Mouse (Mus musculus) heart, postnatal 0 days (tissue): ENCODE data around the gene Pld1. TPM values are rescaled to one million over a fixed set of nuclear protein-coding genes. Genes with fewer than 3 reads are reported as not detected.

Experiments
- ATAC-seq: fragments of 200-750 bp; cut with Nextera tagmentation; 2 replicates; pipeline ENCODE4 v1.8.0; 2017; ENCODE audit warnings: low read depth, moderate number of reproducible peaks, moderate library complexity; ENCODE audit not compliant: insufficient read depth
- DNase-seq: peaks from one replicate; pipeline ENCODE4 v3.0.0-alpha.2; 2016; ENCODE audit warnings: low spot score
- H3K27ac ChIP-seq: fragments of 300-500 bp; sonication (generic); 2 replicates; pipeline ENCODE4 v1.5.1; 2014; ENCODE audit warnings: low read depth, mild to moderate bottlenecking
- H3K27me3 ChIP-seq: fragments of 300-500 bp; sonication (generic); 2 replicates; pipeline ENCODE4 v1.6.1; 2014; ENCODE audit warnings: low read length, mixed read lengths; ENCODE audit not compliant: control insufficient read depth, insufficient read depth
- H3K36me3 ChIP-seq: fragments of 300-500 bp; sonication (generic); replicated peaks from 2 replicates; pipeline ENCODE4 v1.6.1; 2014; ENCODE audit warnings: low read length, mixed read lengths; ENCODE audit not compliant: control insufficient read depth, insufficient read depth
- H3K4me1 ChIP-seq: fragments of 300-500 bp; sonication (generic); 2 replicates; pipeline ENCODE4 v1.6.1; 2014; ENCODE audit warnings: antibody characterized with exemption; ENCODE audit not compliant: control insufficient read depth, insufficient read depth
- H3K4me2 ChIP-seq: fragments of 300-500 bp; sonication (generic); 2 replicates; pipeline ENCODE4 v1.6.1; 2014; ENCODE audit warnings: low read depth, mild to moderate bottlenecking, low read length, moderate library complexity
- H3K4me3 ChIP-seq: fragments of 300-500 bp; sonication (generic); 2 replicates; pipeline ENCODE4 v1.5.1; 2014; ENCODE audit warnings: low read depth, low read length
- H3K9ac ChIP-seq: fragments of 300-500 bp; sonication (generic); replicated peaks from 2 replicates; pipeline ENCODE4 v1.6.1; 2014; ENCODE audit warnings: low read depth, low read length, mixed read lengths
- H3K9me3 ChIP-seq: fragments of 300-500 bp; sonication (generic); replicated peaks from 2 replicates; pipeline ENCODE4 v1.6.1; 2016; ENCODE audit warnings: low read length; ENCODE audit not compliant: control insufficient read depth
- CTCF ChIP-seq: IDR thresholded peaks from 2 replicates; pipeline ENCODE4 v1.5.1; 2016; ENCODE audit warnings: antibody characterized with exemption, control low read depth, low read depth
- EP300 ChIP-seq: IDR thresholded peaks from 2 replicates; pipeline ENCODE4 v1.6.1; 2016; ENCODE audit warnings: antibody characterized with exemption, low read depth
- WGBS: fragments of 180-500 bp; shearing (Covaris S2); extraction: QIAGEN DNeasy Blood & Tissue Kit; methylation state at CpG from one replicate; pipeline ENCODE4 v1.1.7; 2014; 5-methylcytosine and 5-hydroxymethylcytosine counted together
- polyA plus RNA-seq: library from polyadenylated mRNA; unstranded; fragments of >200 nt; fragmentation: Nextera tagmentation; extraction: Ambion mirVana; gene quantifications from 2 replicates; pipeline ENCODE4 v1.2.1, GENCODE M21; 2015
- total RNA-seq: library from RNA; depleted of rRNA; stranded (reverse); fragments of >200 nt; gene quantifications from 2 replicates; pipeline ENCODE4 v1.2.3, GENCODE M21; 2014; ENCODE audit warnings: low replicate concordance

The Pld1 gene
- total and polyA plus RNA-seq, 2 experiments from 2014 or later: 5.0 to 7.6 TPM

- TF ChIP-seq CTCF (no peak), EP300 (no peak)
- DNase-seq: no peak
- Histone ChIP-seq H3K9ac (no peak overlapping the region), H3K4me3 (no peak overlapping the region), H3K4me2 (no peak overlapping the region), H3K36me3 (no peaks in the 10 kb centered on the region), H3K4me1 (no peaks in the 10 kb centered on the region), H3K27ac (no peak overlapping the region), H3K27me3 (no peaks in the 10 kb centered on the region), H3K9me3 (no peaks in the 10 kb centered on the region)
- WGBS: 74% methylated on average over 9 of the region's 9 CpGs
- ATAC-seq: no peak
Measured at GRCm38 (mm10) chr3:27978030-27978723, 39.7 kb downstream of the Pld1 start.

- TF ChIP-seq CTCF (no peak), EP300 (no peak)
- no peak overlapping the region for H3K27ac ChIP-seq
- no peaks in the 10 kb centered on the region for H3K9me3 ChIP-seq
- ATAC-seq: no peak
- H3K4me3 ChIP-seq: no peak overlapping the region
- H3K36me3 ChIP-seq: no peaks in the 10 kb centered on the region
- H3K4me2 ChIP-seq: no peak overlapping the region
- 67% methylated on average over 4 of the region's 4 CpGs for WGBS
- H3K9ac ChIP-seq: no peak overlapping the region
- no peak for DNase-seq
- H3K4me1 ChIP-seq: peaks cover 3% of the 10 kb centered on the region; the same call in 1 of the 2 replicates
- no peaks in the 10 kb centered on the region for H3K27me3 ChIP-seq
Measured at GRCm38 (mm10) chr3:27981591-27981990, 43.1 kb downstream of the Pld1 start.

GRCm38 (mm10) chr3:27982436-27983017 lies 44.0 kb downstream of the Pld1 start:
- ATAC-seq: peak; percentile 50; the same call in 1 of the 2 replicates
- no peak overlapping the region for H3K4me3 ChIP-seq
- H3K4me2 ChIP-seq: no peak overlapping the region
- WGBS: 31% methylated on average over 7 of the region's 7 CpGs
- DNase-seq: peak; percentile 85
- TF ChIP-seq CTCF (peak; percentile 82), EP300 (no peak)
- no peaks in the 10 kb centered on the region for H3K27me3 ChIP-seq
- H3K36me3 ChIP-seq: no peaks in the 10 kb centered on the region
- H3K9ac ChIP-seq: no peak overlapping the region
- H3K4me1 ChIP-seq: peaks cover 6% of the 10 kb centered on the region
- H3K27ac ChIP-seq: no peak overlapping the region
- H3K9me3 ChIP-seq: no peaks in the 10 kb centered on the region

- H3K4me2 ChIP-seq: peak overlapping the region; percentile 65; the same call in 1 of the 2 replicates
- H3K27ac ChIP-seq: no peak overlapping the region
- DNase-seq (no peak), ATAC-seq (no peak)
- no peaks in the 10 kb centered on the region for H3K27me3 ChIP-seq
- H3K9ac ChIP-seq: no peak overlapping the region
- no peak for TF ChIP-seq CTCF
- no peak for TF ChIP-seq EP300
- no peaks in the 10 kb centered on the region for H3K36me3 ChIP-seq
- no peaks in the 10 kb centered on the region for H3K9me3 ChIP-seq
- H3K4me1 ChIP-seq: peaks cover 13% of the 10 kb centered on the region
- WGBS: 71% methylated on average over 2 of the region's 2 CpGs
- no peak overlapping the region for H3K4me3 ChIP-seq
Measured at GRCm38 (mm10) chr3:27983274-27983673, 44.8 kb downstream of the Pld1 start.

- H3K36me3 ChIP-seq: no peaks in the 10 kb centered on the region
- TF ChIP-seq CTCF (no peak), EP300 (no peak)
- WGBS: 11% methylated on average over 14 of the region's 14 CpGs
- H3K27ac ChIP-seq: peak overlapping the region; percentile 77
- DNase-seq: peak; percentile 95
- no peaks in the 10 kb centered on the region for H3K27me3 ChIP-seq
- H3K9ac ChIP-seq: peak overlapping the region; percentile 63
- H3K4me3 ChIP-seq: peak overlapping the region; percentile 51
- peak; percentile 91 for ATAC-seq
- peaks cover 21% of the 10 kb centered on the region for H3K4me1 ChIP-seq
- H3K9me3 ChIP-seq: no peaks in the 10 kb centered on the region
- H3K4me2 ChIP-seq: peak overlapping the region; percentile 65
Measured at GRCm38 (mm10) chr3:27983935-27984577, 45.6 kb downstream of the Pld1 start.
